Mouse (Mus musculus): ENCODE data around the gene Hmgxb4. TPM values are rescaled to one million over a fixed set of nuclear protein-coding genes. Genes with fewer than 3 reads are reported as not detected.
A peak's percentile ranks its signal among the peaks of the same experiment; 100 is the strongest.

Gene Hmgxb4
- polyA plus RNA-seq, 1 experiment from 2014 or later: 32.4 TPM

- H3K36me3 ChIP-seq (ENCODE audit: control insufficient read depth, insufficient read depth, low read length): peaks cover 13% of the 10 kb centered on the region
- DNase-seq (ENCODE audit: low spot score) (no peak), ATAC-seq (replicated peaks; ENCODE audit: low FRiP score) (no peak)
- H3K9ac ChIP-seq (ENCODE audit: low read depth, low read length): no peak overlapping the region
- H3K4me2 ChIP-seq: no peak overlapping the region
- no peaks in the 10 kb centered on the region for H3K9me3 ChIP-seq (ENCODE audit: control insufficient read depth, low read length)
- no peak overlapping the region for H3K4me3 ChIP-seq (ENCODE audit: low read depth, low read length)
- no peak overlapping the region for H3K27ac ChIP-seq (ENCODE audit: low read depth, low read length)
- 91% methylated on average over 2 of the region's 2 CpGs for WGBS
- H3K27me3 ChIP-seq (replicated peaks; ENCODE audit: control insufficient read depth, insufficient read depth, low read length): no peaks in the 10 kb centered on the region
- no peaks in the 10 kb centered on the region for H3K4me1 ChIP-seq (replicated peaks; ENCODE audit: control insufficient read depth, insufficient read depth, low read length)
Observed at GRCm38 (mm10) chr8:75008826-75009225, 15.7 kb downstream of the Hmgxb4 start.

- ATAC-seq (replicated peaks; ENCODE audit: low FRiP score) (no peak), DNase-seq (ENCODE audit: low spot score) (no peak)
- Histone ChIP-seq H3K9me3 (ENCODE audit: control insufficient read depth, low read length) (no peaks in the 10 kb centered on the region), H3K36me3 (ENCODE audit: control insufficient read depth, insufficient read depth, low read length) (peaks cover 5% of the 10 kb centered on the region), H3K27me3 (replicated peaks; ENCODE audit: control insufficient read depth, insufficient read depth, low read length) (no peaks in the 10 kb centered on the region), H3K27ac (ENCODE audit: low read depth, low read length) (no peak overlapping the region), H3K4me2 (no peak overlapping the region), H3K4me1 (replicated peaks; ENCODE audit: control insufficient read depth, insufficient read depth, low read length) (peaks cover 14% of the 10 kb centered on the region), H3K4me3 (ENCODE audit: low read depth, low read length) (no peak overlapping the region), H3K9ac (ENCODE audit: low read depth, low read length) (no peak overlapping the region)
- WGBS: 47% methylated on average over 2 of the region's 2 CpGs
Observed at GRCm38 (mm10) chr8:75013557-75013956, 20.4 kb downstream of the Hmgxb4 start.

- H3K27me3 ChIP-seq (replicated peaks; ENCODE audit: control insufficient read depth, insufficient read depth, low read length): no peaks in the 10 kb centered on the region
- H3K36me3 ChIP-seq (ENCODE audit: control insufficient read depth, insufficient read depth, low read length): peaks cover 2% of the 10 kb centered on the region; the same call in 1 of the 2 replicates
- no peak overlapping the region for H3K27ac ChIP-seq (ENCODE audit: low read depth, low read length)
- no peak overlapping the region for H3K4me2 ChIP-seq
- 69% methylated on average over 3 of the region's 3 CpGs for WGBS
- H3K4me3 ChIP-seq (ENCODE audit: low read depth, low read length): no peak overlapping the region
- no peak overlapping the region for H3K9ac ChIP-seq (ENCODE audit: low read depth, low read length)
- H3K4me1 ChIP-seq (replicated peaks; ENCODE audit: control insufficient read depth, insufficient read depth, low read length): peaks cover 15% of the 10 kb centered on the region
- no peak for ATAC-seq (replicated peaks; ENCODE audit: low FRiP score)
- no peaks in the 10 kb centered on the region for H3K9me3 ChIP-seq (ENCODE audit: control insufficient read depth, low read length)
- no peak for DNase-seq (ENCODE audit: low spot score)
Observed at GRCm38 (mm10) chr8:75013964-75014363, 20.8 kb downstream of the Hmgxb4 start.

- DNase-seq (ENCODE audit: low spot score): no peak
- WGBS: 55% methylated on average over 2 of the region's 2 CpGs
- Histone ChIP-seq H3K9ac (ENCODE audit: low read depth, low read length) (no peak overlapping the region), H3K4me1 (replicated peaks; ENCODE audit: control insufficient read depth, insufficient read depth, low read length) (peaks cover 15% of the 10 kb centered on the region), H3K4me3 (ENCODE audit: low read depth, low read length) (no peak overlapping the region), H3K36me3 (ENCODE audit: control insufficient read depth, insufficient read depth, low read length) (no peaks in the 10 kb centered on the region; the same call in 1 of the 2 replicates), H3K27me3 (replicated peaks; ENCODE audit: control insufficient read depth, insufficient read depth, low read length) (no peaks in the 10 kb centered on the region), H3K27ac (ENCODE audit: low read depth, low read length) (no peak overlapping the region), H3K4me2 (no peak overlapping the region), H3K9me3 (ENCODE audit: control insufficient read depth, low read length) (no peaks in the 10 kb centered on the region)
- peak; percentile 92 for ATAC-seq (replicated peaks; ENCODE audit: low FRiP score)
Observed at GRCm38 (mm10) chr8:75015981-75016380, 22.8 kb downstream of the Hmgxb4 start.

GRCm38 (mm10) chr8:75016422-75016821 is 23.3 kb downstream of the Hmgxb4 start:
- ATAC-seq (replicated peaks; ENCODE audit: low FRiP score): no peak
- H3K27me3 ChIP-seq (replicated peaks; ENCODE audit: control insufficient read depth, insufficient read depth, low read length): no peaks in the 10 kb centered on the region
- H3K4me2 ChIP-seq: no peak overlapping the region
- no peak overlapping the region for H3K4me3 ChIP-seq (ENCODE audit: low read depth, low read length)
- WGBS: 63% methylated on average over 1 of the region's 1 CpGs
- no peak overlapping the region for H3K27ac ChIP-seq (ENCODE audit: low read depth, low read length)
- DNase-seq (ENCODE audit: low spot score): no peak
- H3K4me1 ChIP-seq (replicated peaks; ENCODE audit: control insufficient read depth, insufficient read depth, low read length): peaks cover 15% of the 10 kb centered on the region
- no peak overlapping the region for H3K9ac ChIP-seq (ENCODE audit: low read depth, low read length)
- peaks cover 3% of the 10 kb centered on the region; the same call in 1 of the 2 replicates for H3K36me3 ChIP-seq (ENCODE audit: control insufficient read depth, insufficient read depth, low read length)
- H3K9me3 ChIP-seq (ENCODE audit: control insufficient read depth, low read length): no peaks in the 10 kb centered on the region

GRCm38 (mm10) chr8:75018274-75018972 is 25.3 kb downstream of the Hmgxb4 start:
- no peak for DNase-seq (ENCODE audit: low spot score)
- no peaks in the 10 kb centered on the region for H3K9me3 ChIP-seq (ENCODE audit: control insufficient read depth, low read length)
- no peak overlapping the region for H3K4me3 ChIP-seq (ENCODE audit: low read depth, low read length)
- H3K36me3 ChIP-seq (ENCODE audit: control insufficient read depth, insufficient read depth, low read length): peaks cover 12% of the 10 kb centered on the region
- no peak overlapping the region for H3K27ac ChIP-seq (ENCODE audit: low read depth, low read length)
- no peak overlapping the region for H3K9ac ChIP-seq (ENCODE audit: low read depth, low read length)
- 0 out of 2 replicates have a peak overlapping the region, but pooled peaks have one; percentile 10 for H3K4me2 ChIP-seq
- H3K27me3 ChIP-seq (replicated peaks; ENCODE audit: control insufficient read depth, insufficient read depth, low read length): no peaks in the 10 kb centered on the region
- H3K4me1 ChIP-seq (replicated peaks; ENCODE audit: control insufficient read depth, insufficient read depth, low read length): peaks cover 15% of the 10 kb centered on the region
- WGBS: 43% methylated on average over 5 of the region's 5 CpGs
- peak; percentile 37 for ATAC-seq (replicated peaks; ENCODE audit: low FRiP score)

GRCm38 (mm10) chr8:75023660-75024316 is 30.6 kb downstream of the Hmgxb4 start:
- WGBS: 81% methylated on average over 3 of the region's 3 CpGs
- H3K4me1 ChIP-seq (replicated peaks; ENCODE audit: control insufficient read depth, insufficient read depth, low read length): no peaks in the 10 kb centered on the region
- no peaks in the 10 kb centered on the region for H3K9me3 ChIP-seq (ENCODE audit: control insufficient read depth, low read length)
- H3K36me3 ChIP-seq (ENCODE audit: control insufficient read depth, insufficient read depth, low read length): peaks cover 36% of the 10 kb centered on the region
- ATAC-seq (replicated peaks; ENCODE audit: low FRiP score): no peak
- H3K27me3 ChIP-seq (replicated peaks; ENCODE audit: control insufficient read depth, insufficient read depth, low read length): no peaks in the 10 kb centered on the region
- no peak overlapping the region for H3K4me3 ChIP-seq (ENCODE audit: low read depth, low read length)
- DNase-seq (ENCODE audit: low spot score): no peak
- H3K4me2 ChIP-seq: no peak overlapping the region
- H3K9ac ChIP-seq (ENCODE audit: low read depth, low read length): no peak overlapping the region
- no peak overlapping the region for H3K27ac ChIP-seq (ENCODE audit: low read depth, low read length)

- Histone ChIP-seq H3K4me3 (ENCODE audit: low read depth, low read length) (no peak overlapping the region), H3K9me3 (ENCODE audit: control insufficient read depth, low read length) (no peaks in the 10 kb centered on the region), H3K4me1 (replicated peaks; ENCODE audit: control insufficient read depth, insufficient read depth, low read length) (no peaks in the 10 kb centered on the region), H3K9ac (ENCODE audit: low read depth, low read length) (no peak overlapping the region), H3K4me2 (no peak overlapping the region), H3K36me3 (ENCODE audit: control insufficient read depth, insufficient read depth, low read length) (peaks cover 46% of the 10 kb centered on the region), H3K27me3 (replicated peaks; ENCODE audit: control insufficient read depth, insufficient read depth, low read length) (no peaks in the 10 kb centered on the region), H3K27ac (ENCODE audit: low read depth, low read length) (no peak overlapping the region)
- DNase-seq (ENCODE audit: low spot score) (no peak), ATAC-seq (replicated peaks; ENCODE audit: low FRiP score) (no peak)
- 89% methylated on average over 4 of the region's 4 CpGs for WGBS
Observed at GRCm38 (mm10) chr8:75025809-75026208, 32.7 kb downstream of the Hmgxb4 start.

All from liver, embryonic 11.5 days (tissue).